Mouse (Mus musculus): ENCODE data around the gene Tmem199.
"Not testable (repeated sequence)": the region's sequence is repeated elsewhere in the genome, so short reads cannot be mapped to it uniquely, and the experiment has no call there.

DNA sequence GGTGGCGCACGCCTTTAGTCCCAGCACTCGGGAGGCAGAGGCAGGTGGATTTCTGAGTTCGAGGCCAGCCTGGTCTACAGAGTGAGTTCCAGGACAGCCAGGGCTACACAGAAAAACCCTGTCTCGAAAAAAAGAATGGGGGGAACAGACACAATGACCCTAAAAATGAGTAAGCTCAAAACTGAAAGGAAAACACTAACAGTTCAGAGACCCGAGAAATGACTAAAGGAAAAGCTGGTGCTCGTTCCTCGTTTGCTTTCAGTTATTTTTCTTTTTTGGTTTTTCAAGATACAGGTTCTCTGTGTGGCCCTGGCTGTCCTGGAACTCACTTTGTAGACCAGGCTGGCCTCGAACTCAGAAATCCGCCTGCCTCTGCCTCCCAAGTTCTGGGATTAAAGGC, 19.5 kb upstream of the Tmem199 start:
- TF ChIP-seq CTCF, EP300 (IDR thresholded peaks at IDR 0.05; ENCODE audit: low read depth): not testable (repeated sequence)

Measured in liver, postnatal 0 days (tissue).